Mouse (Mus musculus): Measurements from ENCODE around the gene Tpm3.

DNA sequence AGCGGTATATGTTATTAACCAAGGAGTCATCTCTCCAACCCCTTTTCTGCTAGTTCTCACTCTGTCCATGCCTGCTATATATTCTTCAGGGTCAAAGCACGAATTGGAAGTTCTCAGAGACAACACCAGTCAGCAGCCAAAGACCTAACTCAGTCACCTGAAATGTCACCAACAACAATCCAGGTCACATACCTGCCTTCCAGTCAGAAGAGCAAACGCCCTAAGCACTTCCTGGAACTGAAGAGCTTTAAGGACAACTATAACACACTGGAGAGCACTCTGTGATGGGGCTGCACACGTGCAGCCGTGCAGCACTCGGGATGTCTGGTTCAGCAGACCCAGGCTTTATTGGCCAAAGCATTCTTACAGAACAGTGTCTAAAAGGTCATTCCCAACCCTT, 10.9 kb upstream of the Tpm3 start:
- TF ChIP-seq MYC (IDR thresholded peaks at IDR 0.05; ENCODE audit: low read depth, low read length): no peak
- TF ChIP-seq CTCF (IDR thresholded peaks at IDR 0.05 in 2 of 3, conservative IDR thresholded peaks at IDR 0.05 in 1 of 3; ENCODE audit: control insufficient read depth in 1 of 3, insufficient read depth in 1 of 3, low read depth in 2 of 3, low read length in 3 of 3, poor library complexity in 1 of 3, severe bottlenecking in 1 of 3): no peak
